Mouse (Mus musculus) neural tube, embryonic 11.5 days (tissue): ENCODE results near the gene Cenpi. TPM values are rescaled to one million over a fixed set of nuclear protein-coding genes. Genes with fewer than 3 reads are reported as not detected.

Experiments
- ATAC-seq: fragments of 200-750 bp; cut with Nextera tagmentation; 2 replicates; pipeline ENCODE4 v1.8.0; 2017; ENCODE audit warnings: moderate number of reproducible peaks, mild to moderate bottlenecking, moderate TSS enrichment, moderate library complexity; ENCODE audit not compliant: insufficient read depth, low FRiP score, low TSS enrichment
- DNase-seq: peaks from one replicate; pipeline ENCODE4 v3.0.0-alpha.2; 2015; ENCODE audit warnings: low spot score
- H3K27ac ChIP-seq: fragments of 300-500 bp; sonication (generic); 2 replicates; pipeline ENCODE4 v1.5.1; 2014; ENCODE audit warnings: low read depth, mild to moderate bottlenecking, low read length
- H3K27me3 ChIP-seq: fragments of 300-500 bp; sonication (generic); 2 replicates; pipeline ENCODE4 v1.6.1; 2014; ENCODE audit warnings: mild to moderate bottlenecking, low read length, mixed read lengths; ENCODE audit not compliant: control insufficient read depth, insufficient read depth
- H3K36me3 ChIP-seq: fragments of 300-500 bp; sonication (generic); 2 replicates; pipeline ENCODE4 v1.6.1; 2014; ENCODE audit warnings: mild to moderate bottlenecking, low read length, moderate library complexity, mixed read lengths; ENCODE audit not compliant: control insufficient read depth, insufficient read depth
- H3K4me1 ChIP-seq: fragments of 300-500 bp; sonication (generic); 2 replicates; pipeline ENCODE4 v1.6.1; 2014; ENCODE audit warnings: low read length, mixed read lengths; ENCODE audit not compliant: control insufficient read depth, insufficient read depth
- H3K4me2 ChIP-seq: fragments of 300-500 bp; sonication (generic); 2 replicates; pipeline ENCODE4 v1.6.1; 2014; ENCODE audit warnings: low read depth, mild to moderate bottlenecking, moderate library complexity
- H3K4me3 ChIP-seq: fragments of 300-500 bp; sonication (generic); 2 replicates; pipeline ENCODE4 v1.5.1; 2014; ENCODE audit warnings: low read depth, low read length
- H3K9ac ChIP-seq: fragments of 300-500 bp; sonication (generic); 2 replicates; pipeline ENCODE4 v1.6.1; 2014; ENCODE audit warnings: mild to moderate bottlenecking, low read length
- H3K9me3 ChIP-seq: fragments of 300-500 bp; sonication (generic); 2 replicates; pipeline ENCODE4 v1.6.1; 2016; ENCODE audit warnings: low read length; ENCODE audit not compliant: control insufficient read depth
- WGBS: fragments of 180-500 bp; shearing (Covaris S2); extraction: QIAGEN DNeasy Blood & Tissue Kit; methylation state at CpG from one replicate; pipeline ENCODE4 v1.1.7; 2014; 5-methylcytosine and 5-hydroxymethylcytosine counted together
- polyA plus RNA-seq: library from polyadenylated mRNA; unstranded; fragments of >200 nt; fragmentation: Nextera tagmentation; extraction: Ambion mirVana; gene quantifications from 2 replicates; pipeline ENCODE4 v1.2.1, GENCODE M21; 2014

Gene Cenpi
- polyA plus RNA-seq, 1 experiment from 2014 or later = 28.5 TPM

- Histone ChIP-seq H3K36me3 (no peaks in the 10 kb centered on the region), H3K27me3 (no peaks in the 10 kb centered on the region), H3K9me3 (no peaks in the 10 kb centered on the region), H3K4me2 (no peak overlapping the region), H3K9ac (no peak overlapping the region), H3K4me1 (no peaks in the 10 kb centered on the region), H3K4me3 (no peak overlapping the region), H3K27ac (no peak overlapping the region)
- no peak for DNase-seq
- WGBS = 95% methylated on average over 2 of the region's 2 CpGs
- no peak for ATAC-seq
These were observed 25.4 kb downstream of the Cenpi start for GRCm38 (mm10) chrX:134333280-134333679.

- ATAC-seq (no peak), DNase-seq (no peak)
- H3K9me3 ChIP-seq = no peaks in the 10 kb centered on the region
- no peaks in the 10 kb centered on the region for H3K36me3 ChIP-seq
- 87% methylated on average over 2 of the region's 2 CpGs for WGBS
- H3K4me2 ChIP-seq = no peak overlapping the region
- H3K4me3 ChIP-seq = no peak overlapping the region
- no peak overlapping the region for H3K27ac ChIP-seq
- H3K27me3 ChIP-seq = peaks cover 2% of the 10 kb centered on the region; the same call in 1 of the 2 replicates
- no peak overlapping the region for H3K9ac ChIP-seq
- H3K4me1 ChIP-seq = no peaks in the 10 kb centered on the region
These were observed 34.9 kb downstream of the Cenpi start for GRCm38 (mm10) chrX:134342735-134343134.

- Histone ChIP-seq H3K4me2 (no peak overlapping the region), H3K4me3 (no peak overlapping the region), H3K36me3 (no peaks in the 10 kb centered on the region), H3K27ac (no peak overlapping the region), H3K9me3 (no peaks in the 10 kb centered on the region), H3K9ac (no peak overlapping the region), H3K27me3 (no peaks in the 10 kb centered on the region), H3K4me1 (no peaks in the 10 kb centered on the region)
- ATAC-seq = no peak
- no peak for DNase-seq
- 89% methylated on average over 6 of the region's 6 CpGs for WGBS
These were observed 42.3 kb downstream of the Cenpi start for GRCm38 (mm10) chrX:134350205-134350604.

- Histone ChIP-seq H3K27me3 (no peaks in the 10 kb centered on the region), H3K27ac (no peak overlapping the region)
- no peak for DNase-seq
These were observed 46.0 kb downstream of the Cenpi start for GRCm38 (mm10) chrX:134353848-134354247.

GRCm38 (mm10) chrX:134359336-134359735 is 51.5 kb downstream of the Cenpi start:
- no peaks in the 10 kb centered on the region for H3K27me3 ChIP-seq
- H3K4me2 ChIP-seq = no peak overlapping the region
- no peaks in the 10 kb centered on the region for H3K9me3 ChIP-seq
- no peak overlapping the region for H3K9ac ChIP-seq
- DNase-seq = no peak
- WGBS = 84% methylated on average over 4 of the region's 4 CpGs
- H3K4me1 ChIP-seq = no peaks in the 10 kb centered on the region
- H3K36me3 ChIP-seq = no peaks in the 10 kb centered on the region
- H3K4me3 ChIP-seq = no peak overlapping the region
- ATAC-seq = no peak
- no peak overlapping the region for H3K27ac ChIP-seq

More at GRCm38 (mm10) chrX:134353848-134354247, 46.0 kb downstream of the Cenpi start:
- Histone ChIP-seq H3K9ac (no peak overlapping the region), H3K36me3 (no peaks in the 10 kb centered on the region), H3K9me3 (no peaks in the 10 kb centered on the region), H3K4me2 (no peak overlapping the region), H3K4me1 (no peaks in the 10 kb centered on the region), H3K4me3 (no peak overlapping the region)
- no peak for ATAC-seq

DNA sequence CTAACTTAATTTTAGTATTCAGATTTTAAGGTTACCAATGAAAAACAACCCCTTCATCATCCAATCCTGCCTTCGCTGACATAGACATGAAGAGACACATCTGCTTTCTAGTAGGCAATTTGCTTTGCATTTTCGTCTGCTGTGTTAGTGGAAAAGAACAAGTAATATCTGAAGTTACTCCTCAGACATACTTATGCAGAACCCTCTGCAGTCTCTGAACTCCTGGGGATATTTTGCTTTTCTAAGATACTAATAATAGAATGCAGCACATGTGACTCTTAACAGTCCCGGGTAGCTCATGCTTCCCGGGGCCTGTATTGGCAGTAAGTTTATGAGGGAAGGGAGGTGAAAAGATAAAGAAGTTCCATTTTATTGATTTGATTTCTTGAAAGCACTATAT is 54.3 kb downstream of the Cenpi start:
- WGBS = 92% methylated on average over 4 of the region's 4 CpGs

DNA sequence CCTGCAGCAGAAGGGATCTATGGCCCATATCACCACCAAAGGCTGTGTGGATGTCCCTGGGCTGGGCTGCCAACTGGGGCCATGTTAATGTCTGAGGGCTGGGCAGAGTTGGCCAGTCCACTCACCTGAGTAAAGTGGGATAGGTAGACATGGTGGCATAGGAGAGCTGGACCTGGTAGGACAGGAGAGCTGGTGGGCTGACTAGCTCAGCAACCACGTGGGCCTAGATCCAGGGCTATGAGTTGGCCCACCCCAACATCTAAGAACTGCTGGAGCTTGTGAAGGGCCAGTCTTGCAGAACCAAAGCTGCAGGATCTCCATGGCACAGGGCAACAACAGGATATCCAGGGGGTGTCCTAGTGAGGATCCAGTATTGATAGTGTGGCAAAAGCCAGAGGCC is 57.5 kb downstream of the Cenpi start:
- no peaks in the 10 kb centered on the region for H3K36me3 ChIP-seq
- WGBS = 50% methylated on average over 1 of the region's 1 CpGs
- H3K9ac ChIP-seq = no peak overlapping the region
- DNase-seq (no peak), ATAC-seq (no peak)
- H3K4me3 ChIP-seq = no peak overlapping the region
- no peaks in the 10 kb centered on the region for H3K27me3 ChIP-seq
- H3K4me2 ChIP-seq = no peak overlapping the region
- H3K27ac ChIP-seq = no peak overlapping the region
- no peaks in the 10 kb centered on the region for H3K4me1 ChIP-seq
- no peaks in the 10 kb centered on the region for H3K9me3 ChIP-seq

More for the DNA sequence above, 54.3 kb downstream of the Cenpi start:
- ATAC-seq (no peak), DNase-seq (no peak)
- no peak overlapping the region for H3K4me3 ChIP-seq
- H3K4me2 ChIP-seq = no peak overlapping the region
- no peaks in the 10 kb centered on the region for H3K27me3 ChIP-seq
- no peak overlapping the region for H3K27ac ChIP-seq
- no peaks in the 10 kb centered on the region for H3K4me1 ChIP-seq
- H3K36me3 ChIP-seq = no peaks in the 10 kb centered on the region
- no peak overlapping the region for H3K9ac ChIP-seq
- no peaks in the 10 kb centered on the region for H3K9me3 ChIP-seq

GRCm38 (mm10) chrX:134366547-134366946 is 58.7 kb downstream of the Cenpi start:
- Histone ChIP-seq H3K4me1 (no peaks in the 10 kb centered on the region), H3K27ac (no peak overlapping the region), H3K27me3 (no peaks in the 10 kb centered on the region), H3K9ac (no peak overlapping the region), H3K4me2 (no peak overlapping the region), H3K4me3 (no peak overlapping the region), H3K9me3 (no peaks in the 10 kb centered on the region), H3K36me3 (no peaks in the 10 kb centered on the region)
- DNase-seq (no peak), ATAC-seq (no peak)
- WGBS = 95% methylated on average over 3 of the region's 3 CpGs

- Histone ChIP-seq H3K4me1 (no peaks in the 10 kb centered on the region), H3K9ac (no peak overlapping the region), H3K9me3 (no peaks in the 10 kb centered on the region), H3K27me3 (no peaks in the 10 kb centered on the region), H3K27ac (no peak overlapping the region), H3K4me2 (no peak overlapping the region), H3K4me3 (no peak overlapping the region), H3K36me3 (no peaks in the 10 kb centered on the region)
- no peak for ATAC-seq
- 25% methylated on average over 2 of the region's 2 CpGs for WGBS
- DNase-seq = no peak
These were observed 63.4 kb downstream of the Cenpi start for GRCm38 (mm10) chrX:134371279-134371678.
